Mouse (Mus musculus): ENCODE data around the gene Mgst2. TPM values are rescaled to one million over a fixed set of nuclear protein-coding genes. Genes with fewer than 3 reads are reported as not detected.

The Mgst2 gene
- polyA plus RNA-seq, 1 experiment from 2014 or later, result 1.1 TPM

DNA sequence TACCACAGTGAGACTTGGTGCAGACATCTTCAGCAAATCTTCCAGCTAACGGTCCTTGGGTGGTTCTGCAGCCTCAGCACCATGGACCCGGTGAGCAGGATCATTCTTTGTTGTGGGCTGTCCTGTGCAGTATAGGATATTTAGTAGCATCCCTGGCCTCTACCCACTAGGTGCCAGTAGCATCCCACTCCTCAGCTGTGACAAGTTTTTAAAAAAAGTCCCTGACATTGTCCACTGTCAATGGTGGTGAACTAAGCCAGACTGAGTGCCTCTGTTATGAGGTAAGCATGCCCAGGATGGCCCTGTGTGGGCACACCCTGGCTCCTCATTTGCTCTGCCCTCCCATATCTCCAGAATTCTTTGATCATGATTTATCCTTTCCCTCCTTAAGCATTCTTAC is 9.0 kb upstream of the Mgst2 start:
- ATAC-seq (ENCODE audit: low FRiP score, low TSS enrichment), result no peak
- Histone ChIP-seq H3K27ac (ENCODE audit: low read length) (no peak overlapping the region), H3K9ac (replicated peaks; ENCODE audit: low read length) (no peak overlapping the region), H3K4me2 (replicated peaks; ENCODE audit: low read depth, low read length) (no peak overlapping the region), H3K36me3 (ENCODE audit: insufficient read depth, low read length) (no peaks in the 10 kb centered on the region), H3K4me3 (ENCODE audit: low read length) (no peak overlapping the region), H3K9me3 (ENCODE audit: low read length) (no peaks in the 10 kb centered on the region), H3K4me1 (ENCODE audit: insufficient read depth, low read length) (peaks cover 31% of the 10 kb centered on the region), H3K27me3 (ENCODE audit: insufficient read depth, low read length) (no peaks in the 10 kb centered on the region)
- 70% methylated on average over 2 of the region's 2 CpGs for WGBS

DNA sequence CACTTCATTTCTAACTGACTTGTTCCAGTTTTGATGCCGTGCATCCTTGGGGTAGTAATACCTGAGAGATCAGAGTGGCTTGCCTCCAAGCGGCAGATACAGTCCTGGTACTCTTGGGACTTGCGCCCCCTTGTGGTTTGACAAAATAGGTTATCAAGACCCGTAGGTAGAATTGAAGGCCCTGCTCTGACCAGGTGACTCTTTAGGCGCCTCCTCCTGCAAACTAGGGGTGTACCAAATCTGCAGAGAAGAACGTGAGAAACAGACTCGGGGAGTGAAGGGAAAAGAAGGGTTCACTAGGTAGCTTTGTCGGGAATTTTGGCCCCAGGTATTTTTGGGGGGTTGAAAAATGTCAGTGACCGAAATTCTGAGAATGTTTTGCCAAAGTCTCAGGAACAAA is 7.9 kb upstream of the Mgst2 start:
- H3K27me3 ChIP-seq (ENCODE audit: insufficient read depth, low read length), result no peaks in the 10 kb centered on the region
- peak; percentile 66; the same call in 1 of the 2 replicates for ATAC-seq (ENCODE audit: low FRiP score, low TSS enrichment)
- peak overlapping the region; percentile 1; the same call in 1 of the 2 replicates for H3K4me3 ChIP-seq (ENCODE audit: low read length)
- H3K9me3 ChIP-seq (ENCODE audit: low read length), result no peaks in the 10 kb centered on the region
- peaks cover 31% of the 10 kb centered on the region for H3K4me1 ChIP-seq (ENCODE audit: insufficient read depth, low read length)
- H3K27ac ChIP-seq (ENCODE audit: low read length), result peak overlapping the region; percentile 71
- no peaks in the 10 kb centered on the region for H3K36me3 ChIP-seq (ENCODE audit: insufficient read depth, low read length)
- 4% methylated on average over 9 of the region's 9 CpGs for WGBS
- peak overlapping the region; percentile 45 for H3K9ac ChIP-seq (replicated peaks; ENCODE audit: low read length)
- H3K4me2 ChIP-seq (replicated peaks; ENCODE audit: low read depth, low read length), result peak overlapping the region; percentile 53

GRCm38 (mm10) chr3:51652701-51653100 is 7.5 kb upstream of the Mgst2 start:
- Histone ChIP-seq H3K27me3 (ENCODE audit: insufficient read depth, low read length) (no peaks in the 10 kb centered on the region), H3K4me2 (replicated peaks; ENCODE audit: low read depth, low read length) (peak overlapping the region; percentile 53), H3K36me3 (ENCODE audit: insufficient read depth, low read length) (no peaks in the 10 kb centered on the region), H3K27ac (ENCODE audit: low read length) (peak overlapping the region; percentile 71), H3K9ac (replicated peaks; ENCODE audit: low read length) (peak overlapping the region; percentile 45), H3K4me3 (ENCODE audit: low read length) (peak overlapping the region; percentile 1), H3K9me3 (ENCODE audit: low read length) (no peaks in the 10 kb centered on the region), H3K4me1 (ENCODE audit: insufficient read depth, low read length) (peaks cover 31% of the 10 kb centered on the region)
- WGBS, result 0% methylated on average over 7 of the region's 9 CpGs
- ATAC-seq (ENCODE audit: low FRiP score, low TSS enrichment), result peak; percentile 56

- Histone ChIP-seq H3K36me3 (ENCODE audit: insufficient read depth, low read length) (no peaks in the 10 kb centered on the region), H3K9ac (replicated peaks; ENCODE audit: low read length) (no peak overlapping the region), H3K4me1 (ENCODE audit: insufficient read depth, low read length) (peaks cover 22% of the 10 kb centered on the region), H3K4me2 (replicated peaks; ENCODE audit: low read depth, low read length) (no peak overlapping the region), H3K4me3 (ENCODE audit: low read length) (no peak overlapping the region), H3K27ac (ENCODE audit: low read length) (no peak overlapping the region), H3K9me3 (ENCODE audit: low read length) (no peaks in the 10 kb centered on the region), H3K27me3 (ENCODE audit: insufficient read depth, low read length) (no peaks in the 10 kb centered on the region)
- ATAC-seq (ENCODE audit: low FRiP score, low TSS enrichment), result no peak
- WGBS, result 71% methylated on average over 6 of the region's 6 CpGs
Measured at GRCm38 (mm10) chr3:51654303-51655055, 5.7 kb upstream of the Mgst2 start.

DNA sequence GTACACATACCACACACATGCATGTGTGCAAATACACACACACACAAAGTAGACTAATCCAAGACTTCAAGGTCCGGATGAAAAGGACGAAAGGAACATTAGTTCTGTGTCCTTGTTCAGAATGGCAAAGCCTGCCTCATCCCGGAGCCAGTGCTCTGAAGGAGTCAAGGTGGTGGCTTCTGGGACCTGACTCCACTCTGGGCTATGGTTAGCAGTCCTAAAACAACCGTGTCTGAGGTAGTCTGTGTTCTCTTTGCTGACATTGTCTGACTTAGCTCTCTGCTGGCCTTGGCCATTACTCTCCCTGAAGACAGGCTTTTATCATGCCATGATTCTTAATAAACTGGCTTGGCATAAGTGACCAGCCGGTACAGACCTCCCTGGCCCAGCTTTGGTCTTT is 745 bp upstream of the Mgst2 start:
- no peaks in the 10 kb centered on the region for H3K27me3 ChIP-seq (ENCODE audit: insufficient read depth, low read length)
- H3K4me3 ChIP-seq (ENCODE audit: low read length), result no peak overlapping the region
- ATAC-seq (ENCODE audit: low FRiP score, low TSS enrichment), result no peak
- H3K27ac ChIP-seq (ENCODE audit: low read length), result no peak overlapping the region
- no peaks in the 10 kb centered on the region for H3K36me3 ChIP-seq (ENCODE audit: insufficient read depth, low read length)
- H3K4me1 ChIP-seq (ENCODE audit: insufficient read depth, low read length), result no peaks in the 10 kb centered on the region
- no peaks in the 10 kb centered on the region for H3K9me3 ChIP-seq (ENCODE audit: low read length)
- 85% methylated on average over 5 of the region's 5 CpGs for WGBS
- H3K9ac ChIP-seq (replicated peaks; ENCODE audit: low read length), result no peak overlapping the region
- no peak overlapping the region for H3K4me2 ChIP-seq (replicated peaks; ENCODE audit: low read depth, low read length)

DNA sequence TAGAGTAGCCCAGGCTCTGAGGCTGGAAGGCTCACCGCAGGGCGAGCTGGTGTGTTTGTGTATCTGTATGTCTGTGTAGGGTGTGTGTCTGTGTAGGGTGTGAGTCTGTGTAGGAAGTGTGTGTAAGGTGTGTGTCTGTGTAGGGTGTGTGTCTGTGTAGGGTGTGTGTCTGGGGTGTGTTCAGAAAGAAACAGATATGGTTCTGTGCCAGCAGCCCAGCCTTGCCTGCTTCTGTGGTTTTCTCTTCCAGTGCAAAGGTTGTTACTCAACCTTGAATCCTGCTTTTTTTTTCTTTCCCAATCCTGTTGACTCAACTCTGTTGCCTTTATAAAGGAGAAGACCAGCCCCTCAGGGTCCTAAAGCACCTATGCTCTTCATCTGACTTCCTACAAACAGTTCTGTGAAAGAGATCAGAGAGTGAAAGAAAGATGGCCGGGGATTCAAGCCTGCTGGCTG is 689 bp downstream of the Mgst2 start:
- H3K36me3 ChIP-seq (ENCODE audit: insufficient read depth, low read length), result no peaks in the 10 kb centered on the region
- H3K27me3 ChIP-seq (ENCODE audit: insufficient read depth, low read length), result no peaks in the 10 kb centered on the region
- no peaks in the 10 kb centered on the region for H3K9me3 ChIP-seq (ENCODE audit: low read length)
- H3K4me1 ChIP-seq (ENCODE audit: insufficient read depth, low read length), result no peaks in the 10 kb centered on the region
- no peak overlapping the region for H3K9ac ChIP-seq (replicated peaks; ENCODE audit: low read length)
- no peak overlapping the region for H3K4me3 ChIP-seq (ENCODE audit: low read length)
- WGBS, result 83% methylated on average over 3 of the region's 3 CpGs
- no peak overlapping the region for H3K4me2 ChIP-seq (replicated peaks; ENCODE audit: low read depth, low read length)
- no peak for ATAC-seq (ENCODE audit: low FRiP score, low TSS enrichment)
- H3K27ac ChIP-seq (ENCODE audit: low read length), result no peak overlapping the region

DNA sequence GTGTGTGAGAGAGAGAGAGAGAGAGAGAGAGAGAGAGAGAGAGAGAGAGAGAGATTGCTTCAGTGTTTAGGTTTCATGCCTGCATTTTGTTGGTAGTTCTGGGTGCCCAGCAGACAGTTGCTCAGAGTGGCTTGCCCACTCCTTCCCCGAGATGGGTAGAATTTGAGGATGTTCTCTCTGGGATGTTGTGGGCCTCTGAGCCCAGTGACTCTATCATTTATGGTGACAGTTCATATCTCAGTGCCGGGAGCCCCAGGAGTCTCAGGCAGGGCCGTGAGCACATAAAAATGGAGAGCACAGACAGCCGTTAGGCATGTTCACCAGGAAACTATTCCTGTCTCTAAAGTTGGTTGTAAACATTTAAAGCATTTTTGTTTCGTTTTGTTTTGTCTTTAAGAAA is 1.2 kb downstream of the Mgst2 start:
- Histone ChIP-seq H3K4me1 (ENCODE audit: insufficient read depth, low read length) (no peaks in the 10 kb centered on the region), H3K9me3 (ENCODE audit: low read length) (no peaks in the 10 kb centered on the region), H3K9ac (replicated peaks; ENCODE audit: low read length) (no peak overlapping the region), H3K4me2 (replicated peaks; ENCODE audit: low read depth, low read length) (no peak overlapping the region), H3K4me3 (ENCODE audit: low read length) (no peak overlapping the region), H3K27me3 (ENCODE audit: insufficient read depth, low read length) (no peaks in the 10 kb centered on the region), H3K27ac (ENCODE audit: low read length) (no peak overlapping the region), H3K36me3 (ENCODE audit: insufficient read depth, low read length) (no peaks in the 10 kb centered on the region)
- WGBS, result 52% methylated on average over 5 of the region's 5 CpGs
- ATAC-seq (ENCODE audit: low FRiP score, low TSS enrichment), result no peak

- no peak overlapping the region for H3K9ac ChIP-seq (replicated peaks; ENCODE audit: low read length)
- H3K27ac ChIP-seq (ENCODE audit: low read length), result no peak overlapping the region
- ATAC-seq (ENCODE audit: low FRiP score, low TSS enrichment), result no peak
- H3K4me2 ChIP-seq (replicated peaks; ENCODE audit: low read depth, low read length), result no peak overlapping the region
- WGBS, result 84% methylated on average over 11 of the region's 11 CpGs
- no peaks in the 10 kb centered on the region for H3K36me3 ChIP-seq (ENCODE audit: insufficient read depth, low read length)
- no peak overlapping the region for H3K4me3 ChIP-seq (ENCODE audit: low read length)
- H3K27me3 ChIP-seq (ENCODE audit: insufficient read depth, low read length), result no peaks in the 10 kb centered on the region
- H3K4me1 ChIP-seq (ENCODE audit: insufficient read depth, low read length), result no peaks in the 10 kb centered on the region
- no peaks in the 10 kb centered on the region for H3K9me3 ChIP-seq (ENCODE audit: low read length)
Measured at GRCm38 (mm10) chr3:51661880-51662550, 1.9 kb downstream of the Mgst2 start.

- Histone ChIP-seq H3K27me3 (ENCODE audit: insufficient read depth, low read length) (no peaks in the 10 kb centered on the region), H3K4me3 (ENCODE audit: low read length) (no peak overlapping the region), H3K27ac (ENCODE audit: low read length) (no peak overlapping the region), H3K4me1 (ENCODE audit: insufficient read depth, low read length) (no peaks in the 10 kb centered on the region), H3K36me3 (ENCODE audit: insufficient read depth, low read length) (no peaks in the 10 kb centered on the region), H3K9me3 (ENCODE audit: low read length) (no peaks in the 10 kb centered on the region), H3K9ac (replicated peaks; ENCODE audit: low read length) (no peak overlapping the region), H3K4me2 (replicated peaks; ENCODE audit: low read depth, low read length) (no peak overlapping the region)
- no peak for ATAC-seq (ENCODE audit: low FRiP score, low TSS enrichment)
- WGBS, result 50% methylated on average over 6 of the region's 6 CpGs
Measured at GRCm38 (mm10) chr3:51662557-51662956, 2.4 kb downstream of the Mgst2 start.

DNA sequence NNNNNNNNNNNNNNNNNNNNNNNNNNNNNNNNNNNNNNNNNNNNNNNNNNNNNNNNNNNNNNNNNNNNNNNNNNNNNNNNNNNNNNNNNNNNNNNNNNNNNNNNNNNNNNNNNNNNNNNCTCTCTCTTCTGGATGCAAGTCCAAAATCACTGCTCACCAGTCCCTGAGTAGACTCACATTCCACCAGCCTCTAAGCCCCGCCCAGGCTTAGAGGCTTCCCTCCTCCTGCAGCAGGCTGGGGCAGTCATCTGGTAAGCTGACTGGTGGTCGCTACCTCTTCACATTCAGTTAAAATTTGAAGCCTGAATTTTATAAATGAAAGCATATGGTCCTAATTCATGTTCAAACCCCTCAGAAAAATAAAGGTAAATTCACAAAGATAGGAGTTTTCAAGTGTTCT is 8.4 kb downstream of the Mgst2 start:
- no peak overlapping the region for H3K4me2 ChIP-seq (replicated peaks; ENCODE audit: low read depth, low read length)
- H3K27me3 ChIP-seq (ENCODE audit: insufficient read depth, low read length), result no peaks in the 10 kb centered on the region
- H3K4me1 ChIP-seq (ENCODE audit: insufficient read depth, low read length), result peaks cover 5% of the 10 kb centered on the region; the same call in 1 of the 2 replicates
- no peaks in the 10 kb centered on the region for H3K36me3 ChIP-seq (ENCODE audit: insufficient read depth, low read length)
- H3K9me3 ChIP-seq (ENCODE audit: low read length), result no peaks in the 10 kb centered on the region
- no peak overlapping the region for H3K27ac ChIP-seq (ENCODE audit: low read length)
- no peak for ATAC-seq (ENCODE audit: low FRiP score, low TSS enrichment)
- no peak overlapping the region for H3K4me3 ChIP-seq (ENCODE audit: low read length)
- WGBS, result 42% methylated on average over 2 of the region's 2 CpGs
- no peak overlapping the region for H3K9ac ChIP-seq (replicated peaks; ENCODE audit: low read length)

All from kidney, embryonic 16.5 days (tissue).